Mouse (Mus musculus) gastrocnemius, postnatal 36 days (tissue): ENCODE results near the gene Chrna1. TPM values are rescaled to one million over a fixed set of nuclear protein-coding genes. Genes with fewer than 3 reads are reported as not detected.

Experiments used
- DNase-seq, 2 experiments: peaks; one replicate each; pipeline ENCODE4 v3.0.0; 2022
- intact Hi-C: fragments of 180-260 bp; cut with DNase I; formaldehyde crosslinking; loops from one replicate; pipeline ENCODE4 v1.15.1; 2025
- total RNA-seq, 2 experiments: library from RNA; stranded (reverse); gene quantifications; 2 replicates each; pipeline ENCODE4 v1.2.3; 2021

Chrna1 gene
- total RNA-seq, 2 experiments from 2014 or later: 6.6 to 6.8 TPM

DNA sequence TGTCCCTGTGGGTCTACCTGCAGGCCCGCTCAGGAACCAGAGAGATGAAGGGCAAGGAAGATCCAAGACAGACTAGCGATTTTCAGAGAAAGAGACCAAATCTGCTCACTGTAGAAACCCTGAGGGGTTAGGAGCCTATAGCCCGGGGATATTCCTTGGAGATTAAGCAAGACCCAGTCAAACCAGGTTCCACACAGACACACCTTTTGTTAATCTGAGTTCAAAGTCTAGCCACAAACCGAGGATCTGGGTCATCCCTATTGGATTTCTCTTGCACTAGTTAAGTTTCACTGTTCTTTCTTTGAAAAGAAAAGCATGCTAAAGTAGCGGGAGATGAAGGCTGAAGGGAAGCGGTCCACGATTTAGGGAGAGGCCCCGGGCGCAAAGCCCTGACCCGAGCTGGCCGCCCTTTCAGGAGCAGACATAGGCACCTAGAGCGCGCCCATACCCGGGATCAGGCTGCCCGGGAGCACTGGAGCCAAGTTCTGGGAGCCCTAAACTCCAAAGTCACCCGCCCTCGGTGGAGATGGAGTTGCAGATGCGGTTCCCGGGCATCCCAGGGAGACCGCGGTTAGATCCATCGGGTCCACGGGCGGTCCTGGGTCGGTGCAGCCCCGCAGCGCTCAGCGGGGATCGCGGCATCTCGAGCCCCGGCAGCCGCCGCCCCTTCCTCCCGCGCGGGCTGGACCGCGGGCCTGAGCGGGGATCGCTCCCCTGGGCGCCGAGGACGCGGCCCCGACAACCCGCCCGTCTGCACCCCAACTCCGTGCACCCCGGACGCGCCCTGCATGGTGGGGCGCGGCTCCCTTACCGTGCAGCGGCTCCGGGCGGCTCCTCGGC lies 51.4 kb downstream of the Chrna1 start:
- DNase-seq: no peak
- intact Hi-C loops: no loop called here

GRCm38 (mm10) chr2:73527956-73528355 lies 52.2 kb downstream of the Chrna1 start:
- no peak for DNase-seq
- intact Hi-C loops: no loop called here

DNA sequence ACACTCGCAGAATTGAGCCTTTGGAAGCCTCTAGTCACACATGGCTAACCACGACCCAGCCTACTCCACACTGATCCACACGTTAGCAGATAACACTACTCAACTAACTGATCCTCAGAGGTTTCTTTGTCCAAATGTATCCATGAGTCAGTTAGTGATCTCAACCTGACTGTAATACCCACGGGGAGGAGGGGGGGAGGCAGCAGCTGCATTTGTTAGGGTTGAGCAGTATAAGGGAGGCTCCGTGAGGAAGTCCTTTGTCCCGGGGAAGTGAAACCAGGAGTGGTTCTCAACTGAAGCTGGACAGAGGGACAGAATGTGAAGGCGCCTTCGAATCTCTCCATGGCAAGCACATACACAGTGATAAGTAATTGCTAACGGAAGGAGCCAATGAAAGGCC lies 53.4 kb downstream of the Chrna1 start:
- intact Hi-C loops: no loop called here
- DNase-seq: peak in 1 of 2 experiments; percentile 59

GRCm38 (mm10) chr2:73522891-73523290 lies 57.2 kb downstream of the Chrna1 start:
- intact Hi-C loops: no loop called here
- no peak for DNase-seq

- DNase-seq: no peak
- intact Hi-C loops: no loop called here
These were observed 57.8 kb downstream of the Chrna1 start for GRCm38 (mm10) chr2:73522336-73522735.

GRCm38 (mm10) chr2:73521737-73522136 lies 58.4 kb downstream of the Chrna1 start:
- intact Hi-C loops: no loop called here

GRCm38 (mm10) chr2:73518966-73519365 lies 61.2 kb downstream of the Chrna1 start:
- no peak for DNase-seq
- intact Hi-C loops: no loop called here

More at GRCm38 (mm10) chr2:73521737-73522136, 58.4 kb downstream of the Chrna1 start:
- DNase-seq: no peak

DNA sequence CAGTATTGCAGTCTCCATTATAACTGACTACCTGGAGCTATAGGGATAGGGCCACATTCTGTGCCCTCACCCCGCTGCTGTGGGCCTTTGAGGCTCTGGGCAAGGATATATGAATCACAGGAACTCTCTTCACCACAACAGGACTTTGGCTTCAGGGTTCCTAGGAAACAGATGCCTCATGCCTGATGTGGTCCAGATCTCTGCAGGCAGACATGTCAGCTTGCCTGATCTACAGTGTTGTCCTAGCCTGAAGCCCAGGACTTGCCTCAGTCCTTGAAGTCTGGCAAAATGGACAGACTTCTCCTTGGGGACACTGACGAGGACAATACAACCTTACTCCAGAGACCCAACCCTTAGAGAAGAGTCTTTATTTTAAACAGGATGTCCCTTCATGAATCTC lies 61.8 kb downstream of the Chrna1 start:
- no peak for DNase-seq
- intact Hi-C loops: no loop called here

GRCm38 (mm10) chr2:73514178-73514577 lies 66.0 kb downstream of the Chrna1 start:
- DNase-seq: no peak
- intact Hi-C loops: no loop called here

Other genes starting within 250 kb of the Chrna1 start
- gene Gpr155, start 193.8 kb downstream of the Chrna1 start, total RNA-seq: 10 to 100 TPM; 11.7 to 13.7 TPM
- 1 to 10 TPM; 9.7 to 9.8 TPM for gene Wipf1, start 50.6 kb downstream of the Chrna1 start, total RNA-seq
- gene Chn1, start 195.0 kb upstream of the Chrna1 start, total RNA-seq: 1 to 10 TPM; 3.4 to 5.3 TPM